In the genomic region with DNA sequence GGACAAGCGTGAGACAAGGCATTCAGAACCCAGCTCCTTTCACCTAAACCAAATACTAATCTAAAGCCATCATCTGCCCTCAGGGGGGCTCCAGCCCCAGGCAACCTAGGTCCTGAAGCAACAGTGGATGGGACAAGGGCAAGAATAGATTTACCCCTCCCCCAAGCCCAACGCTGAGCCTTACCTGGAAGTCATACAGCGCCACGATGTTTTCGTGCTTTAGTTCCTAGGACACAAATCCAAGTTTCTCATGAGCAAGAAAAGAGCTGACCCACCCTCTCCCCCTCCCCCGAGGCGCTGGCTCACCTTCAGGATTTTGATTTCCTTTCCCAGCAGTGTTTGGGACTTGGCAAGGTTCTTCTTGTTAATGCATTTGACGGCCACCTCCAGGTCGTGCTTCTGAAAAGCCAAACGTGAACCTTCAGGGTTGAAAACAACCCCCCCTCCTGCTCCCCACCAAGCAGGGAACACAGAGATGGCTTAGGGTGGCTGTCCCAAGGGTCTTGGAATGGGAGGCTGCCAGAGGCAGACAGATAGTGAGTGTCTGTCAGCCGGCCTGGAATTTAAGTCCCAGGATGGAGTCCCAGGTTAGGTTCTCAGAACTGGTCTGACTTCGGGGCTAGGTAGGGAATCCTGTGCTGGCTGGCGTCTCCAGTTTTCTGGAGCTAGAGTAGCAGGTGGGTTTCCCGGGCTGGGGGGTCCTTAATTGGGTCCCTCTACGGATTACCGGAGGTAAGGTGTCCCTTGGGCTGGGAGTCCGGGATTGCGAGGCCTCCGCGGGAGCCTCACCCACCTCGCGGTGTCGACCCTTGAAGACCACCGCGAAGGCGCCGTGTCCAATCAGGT, we compare ENCODE assay signal across 9 mouse cellular contexts. TPM values are rescaled to one million over a fixed set of nuclear protein-coding genes. Genes with fewer than 3 reads are reported as not detected.
DNase-seq lines count a peak whose midpoint lies in the region; ATAC-seq and TF ChIP-seq lines count a peak whose summit lies in the region.
"Had no signal": no experiment of that assay in that cellular context is flagged by ENCODE, and none has a peak within 500 bp of the region (broad histone marks: within the 10 kb centered on the region; RNA-seq: fewer than 3 reads in every experiment).

No protein-coding gene starts in this region.

- peak overlapping the region; percentile 99 for H3K9ac ChIP-seq in heart, postnatal 0 days (replicated peaks; ENCODE audit: low read depth, low read length)
- H3K9ac ChIP-seq in midbrain, embryonic 13.5 days (replicated peaks) = peak overlapping the region; percentile 98

- no peak for TF ChIP-seq CTCF in G1E (IDR thresholded peaks at IDR 0.05; ENCODE audit: low read depth, low read length)
- TF ChIP-seq CTCF in heart, postnatal 0 days (IDR thresholded peaks at IDR 0.05; ENCODE audit: low read depth) = no peak

- ATAC-seq in G1E (ENCODE audit: extremely low read depth, insufficient number of reproducible peaks, low FRiP score, poor library complexity, severe bottlenecking) = no peak
- ATAC-seq in heart, postnatal 0 days (ENCODE audit: insufficient read depth, low read depth) = no peak
- no peak for ATAC-seq in midbrain, embryonic 13.5 days

- peak overlapping the region; percentile 99 for H3K4me2 ChIP-seq in heart, postnatal 0 days (ENCODE audit: low read depth, low read length)
- peak overlapping the region; percentile 98 for H3K4me2 ChIP-seq in midbrain, embryonic 13.5 days (replicated peaks)

- peaks cover 36% of the 10 kb centered on the region for H3K36me3 ChIP-seq in G1E (replicated peaks)
- H3K36me3 ChIP-seq in heart, postnatal 0 days (replicated peaks; ENCODE audit: control insufficient read depth, insufficient read depth, low read length) = no peaks in the 10 kb centered on the region
- peaks cover 17% of the 10 kb centered on the region for H3K36me3 ChIP-seq in midbrain, embryonic 13.5 days

- H3K27ac ChIP-seq in heart, postnatal 0 days (ENCODE audit: low read depth) = peak overlapping the region; percentile 92
- peak overlapping the region; percentile 90 for H3K27ac ChIP-seq in midbrain, embryonic 13.5 days

- H3K4me3 ChIP-seq in G1E (ENCODE audit: low read depth, low read length) = peak overlapping the region; percentile 96
- H3K4me3 ChIP-seq in heart, postnatal 0 days (ENCODE audit: low read depth, low read length) = peak overlapping the region; percentile 98
- H3K4me3 ChIP-seq in midbrain, embryonic 13.5 days (replicated peaks) = peak overlapping the region; percentile 94

- H3K27me3 ChIP-seq in G1E (ENCODE audit: insufficient read depth, low read length) = no peaks in the 10 kb centered on the region
- no peaks in the 10 kb centered on the region for H3K27me3 ChIP-seq in heart, postnatal 0 days (ENCODE audit: control insufficient read depth, insufficient read depth, low read length)
- no peaks in the 10 kb centered on the region for H3K27me3 ChIP-seq in midbrain, embryonic 13.5 days
- H3K27me3 ChIP-seq: Patski had no signal

- under 1% methylated on average over 27 of the region's 27 CpGs for WGBS in heart, postnatal 0 days
- 2% methylated on average over 27 of the region's 27 CpGs for WGBS in midbrain, embryonic 13.5 days

- H3K4me1 ChIP-seq in G1E (ENCODE audit: insufficient read depth, low read depth, low read length) = peaks cover 64% of the 10 kb centered on the region
- peaks cover 24% of the 10 kb centered on the region for H3K4me1 ChIP-seq in heart, postnatal 0 days (ENCODE audit: control insufficient read depth, insufficient read depth)
- H3K4me1 ChIP-seq in midbrain, embryonic 13.5 days (replicated peaks) = peaks cover 49% of the 10 kb centered on the region

- DNase-seq in adrenal gland, adult (ENCODE audit: inconsistent age in 2 of 2, low spot score in 1 of 2) = peak; percentile 37 to 78
- no peak for DNase-seq in adrenal gland, adult 8-10 months
- peak; percentile 19 for DNase-seq in G1E (ENCODE audit: low spot score)
- peak; percentile 11 for DNase-seq in embryo, embryonic 11 days
- no peak for DNase-seq in heart, postnatal 0 days (ENCODE audit: low spot score)
- peak; percentile 44 to 71 for DNase-seq in kidney, postnatal 36 days
- peak; percentile 14 for DNase-seq in thymus, postnatal 25 days

- TF ChIP-seq EP300 in heart, postnatal 0 days (IDR thresholded peaks at IDR 0.05; ENCODE audit: low read depth) = no peak

- no peaks in the 10 kb centered on the region for H3K9me3 ChIP-seq in G1E (replicated peaks)
- no peaks in the 10 kb centered on the region for H3K9me3 ChIP-seq in heart, postnatal 0 days (replicated peaks; ENCODE audit: control insufficient read depth, low read length)
- H3K9me3 ChIP-seq in midbrain, embryonic 13.5 days = no peaks in the 10 kb centered on the region

RNA-seq across cellular contexts. Expression of gene Ulk1, which starts 0.9 kb away (rescaled TPM):
- total RNA-seq in adrenal gland, adult 8-10 months (2022) = 10 to 100 TPM; 43.6 to 64.1 (median 57.3) TPM
- total RNA-seq in G1E (2014; fragmentation: Nextera tagmentation) (70.7 and 75.9 TPM in 2 replicates), G1E (2017) (12.9 and 19.0 TPM in 2 replicates)
- 233 and 256 TPM in 2 replicates for polyA plus RNA-seq in G1E (2012)
- 31.8 and 36.3 TPM in 2 replicates for total RNA-seq in heart, postnatal 0 days (2014; rRNA removed; ENCODE audit: low replicate concordance)
- 9.8 TPM in 2 replicates for polyA plus RNA-seq in heart, postnatal 0 days (2015; fragmentation: Nextera tagmentation; extraction: Ambion mirVana)
- polyA plus RNA-seq in midbrain, embryonic 13.5 days (2015; fragmentation: Nextera tagmentation; extraction: Ambion mirVana) = 33.0 and 36.2 TPM in 2 replicates

RNA-seq across cellular contexts. Expression of gene Pus1, which starts 28.6 kb away (rescaled TPM):
- 10 to 100 TPM; 46.4 to 55.9 (median 51.5) TPM for total RNA-seq in adrenal gland, adult 8-10 months (2022)
- total RNA-seq in G1E (2014; fragmentation: Nextera tagmentation) (17.8 and 19.5 TPM in 2 replicates), G1E (2017) (72.6 and 72.9 TPM in 2 replicates)
- 143 and 177 TPM in 2 replicates for polyA plus RNA-seq in G1E (2012)
- 21.2 and 23.7 TPM in 2 replicates for total RNA-seq in heart, postnatal 0 days (2014; rRNA removed; ENCODE audit: low replicate concordance)
- 20.5 and 23.4 TPM in 2 replicates for polyA plus RNA-seq in heart, postnatal 0 days (2015; fragmentation: Nextera tagmentation; extraction: Ambion mirVana)
- 23.2 and 23.3 TPM in 2 replicates for polyA plus RNA-seq in midbrain, embryonic 13.5 days (2015; fragmentation: Nextera tagmentation; extraction: Ambion mirVana)

RNA-seq across cellular contexts. Expression of gene Hscb, which starts 30.5 kb away (rescaled TPM):
- 10 to 100 TPM; 12.5 to 22.0 (median 17.0) TPM for total RNA-seq in adrenal gland, adult 8-10 months (2022)
- total RNA-seq in G1E (2014; fragmentation: Nextera tagmentation) (62.1 and 65.3 TPM in 2 replicates), G1E (2017) (86.8 and 94.2 TPM in 2 replicates)
- polyA plus RNA-seq in G1E (2012) = 51.5 and 56.7 TPM in 2 replicates
- 23.0 and 42.1 TPM in 2 replicates for total RNA-seq in heart, postnatal 0 days (2014; rRNA removed; ENCODE audit: low replicate concordance)
- polyA plus RNA-seq in heart, postnatal 0 days (2015; fragmentation: Nextera tagmentation; extraction: Ambion mirVana) = 23.6 and 26.5 TPM in 2 replicates
- polyA plus RNA-seq in midbrain, embryonic 13.5 days (2015; fragmentation: Nextera tagmentation; extraction: Ambion mirVana) = 10.8 and 11.1 TPM in 2 replicates

RNA-seq across cellular contexts. Expression of gene Chek2, which starts 30.7 kb away (rescaled TPM):
- 1 to 10 TPM; 4.2 to 5.6 (median 4.7) TPM for total RNA-seq in adrenal gland, adult 8-10 months (2022)
- 53.4 and 70.4 TPM in 2 replicates for total RNA-seq in G1E (2014; fragmentation: Nextera tagmentation)
- 100 and 102 TPM in 2 replicates for total RNA-seq in G1E (2017)
- 1.9 and 2.5 TPM in 2 replicates for polyA plus RNA-seq in G1E (2012)
- total RNA-seq in heart, postnatal 0 days (2014; rRNA removed; ENCODE audit: low replicate concordance) = 2.5 and 4.8 TPM in 2 replicates
- polyA plus RNA-seq in heart, postnatal 0 days (2015; fragmentation: Nextera tagmentation; extraction: Ambion mirVana) = 6.1 and 6.4 TPM in 2 replicates
- 12.5 and 13.8 TPM in 2 replicates for polyA plus RNA-seq in midbrain, embryonic 13.5 days (2015; fragmentation: Nextera tagmentation; extraction: Ambion mirVana)

RNA-seq across cellular contexts. Expression of gene Ep400, which starts 38.5 kb away (rescaled TPM):
- total RNA-seq in adrenal gland, adult 8-10 months (2022) = 100 to 1,000 TPM in 1 of 4 experiments, 10 to 100 TPM in 3; 82.2 to 134 (median 91.6) TPM
- total RNA-seq in G1E (2014; fragmentation: Nextera tagmentation) (162 and 172 TPM in 2 replicates), G1E (2017) (35.4 and 42.0 TPM in 2 replicates)
- polyA plus RNA-seq in G1E (2012) = 90.5 and 129 TPM in 2 replicates
- total RNA-seq in heart, postnatal 0 days (2014; rRNA removed; ENCODE audit: low replicate concordance) = 21.9 and 43.1 TPM in 2 replicates
- 10.2 and 12.7 TPM in 2 replicates for polyA plus RNA-seq in heart, postnatal 0 days (2015; fragmentation: Nextera tagmentation; extraction: Ambion mirVana)
- 55.7 and 58.7 TPM in 2 replicates for polyA plus RNA-seq in midbrain, embryonic 13.5 days (2015; fragmentation: Nextera tagmentation; extraction: Ambion mirVana)

Comparison
In these comparisons a context has a peak if more than half of its experiments do, and no peak if none do; other contexts are left out.
1. DNase-seq: peak in adrenal gland, adult (2 of 2), G1E (single experiment), embryo, embryonic 11 days (single experiment), kidney, postnatal 36 days (2 of 2) and thymus, postnatal 25 days (single experiment); none in adrenal gland, adult 8-10 months (single experiment) and heart, postnatal 0 days (single experiment).
2. Peak in every context shown above with its lines, with median percentiles within 50 percentile points of each other: H3K4me3 ChIP-seq.